Mouse (Mus musculus) heart, embryonic 12.5 days (tissue): Measurements from ENCODE around the gene Vat1l. TPM values are rescaled to one million over a fixed set of nuclear protein-coding genes. Genes with fewer than 3 reads are reported as not detected.

Experiments used
- ATAC-seq: fragments of 200-750 bp; cut with Nextera tagmentation; 2 replicates; pipeline ENCODE4 v1.8.0; 2017; ENCODE audit warnings: moderate TSS enrichment, moderate library complexity; ENCODE audit not compliant: insufficient number of reproducible peaks, low FRiP score
- H3K27ac ChIP-seq: fragments of 300-500 bp; sonication (generic); 2 replicates; pipeline ENCODE4 v1.5.1; 2016; ENCODE audit warnings: mild to moderate bottlenecking, moderate library complexity; ENCODE audit not compliant: poor library complexity, severe bottlenecking
- H3K27me3 ChIP-seq: fragments of 300-500 bp; sonication (generic); replicated peaks from 2 replicates; pipeline ENCODE4 v1.6.1; 2016; ENCODE audit warnings: mild to moderate bottlenecking, moderate library complexity
- H3K36me3 ChIP-seq: fragments of 300-500 bp; sonication (generic); 2 replicates; pipeline ENCODE4 v1.6.1; 2016; ENCODE audit warnings: mild to moderate bottlenecking, moderate library complexity
- H3K4me1 ChIP-seq: fragments of 300-500 bp; sonication (generic); replicated peaks from 2 replicates; pipeline ENCODE4 v1.6.1; 2016; ENCODE audit warnings: mild to moderate bottlenecking
- H3K4me2 ChIP-seq: fragments of 300-500 bp; sonication (generic); 2 replicates; pipeline ENCODE4 v1.6.1; 2016; ENCODE audit warnings: mild to moderate bottlenecking, moderate library complexity
- H3K4me3 ChIP-seq: fragments of 300-500 bp; sonication (generic); 2 replicates; pipeline ENCODE4 v1.5.1; 2016; ENCODE audit warnings: mild to moderate bottlenecking
- H3K9ac ChIP-seq: fragments of 300-500 bp; sonication (generic); 2 replicates; pipeline ENCODE4 v1.6.1; 2016; ENCODE audit warnings: mild to moderate bottlenecking, moderate library complexity
- H3K9me3 ChIP-seq: fragments of 300-500 bp; sonication (generic); replicated peaks from 2 replicates; pipeline ENCODE4 v1.6.1; 2016; ENCODE audit warnings: mild to moderate bottlenecking, moderate library complexity
- WGBS: fragments of 180-500 bp; shearing (Covaris S2); methylation state at CpG from one replicate; pipeline ENCODE4 v1.1.7; 2016; 5-methylcytosine and 5-hydroxymethylcytosine counted together
- polyA plus RNA-seq: library from polyadenylated mRNA; unstranded; fragments of >200 nt; fragmentation: Nextera tagmentation; extraction: Ambion mirVana; gene quantifications from 2 replicates; pipeline ENCODE4 v1.2.1, GENCODE M21; 2016

Gene Vat1l
- polyA plus RNA-seq, 1 experiment from 2014 or later: 0.66 TPM

DNA sequence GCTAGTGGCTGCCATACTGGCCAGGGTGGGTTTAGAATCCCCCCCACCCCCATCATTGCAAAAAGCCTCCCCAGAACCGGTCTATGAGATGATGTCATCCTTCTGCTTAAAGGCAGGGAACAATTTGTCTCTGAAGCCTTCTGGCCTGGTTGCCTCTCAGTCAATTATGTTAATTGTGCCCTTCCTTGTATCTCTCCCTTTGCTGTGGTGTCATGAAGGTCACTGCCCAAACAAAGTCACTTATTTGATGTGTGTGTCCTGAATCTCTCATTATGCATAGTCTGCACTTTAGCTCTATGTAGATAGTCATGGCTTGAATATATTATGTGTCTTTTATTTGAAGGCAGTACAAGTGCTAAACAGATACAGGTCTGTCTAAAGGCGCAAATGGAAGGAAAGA lies 92.8 kb downstream of the Vat1l start:
- ATAC-seq: no peak
- H3K4me3 ChIP-seq: no peak overlapping the region
- WGBS: 56% methylated on average over 2 of the region's 2 CpGs

DNA sequence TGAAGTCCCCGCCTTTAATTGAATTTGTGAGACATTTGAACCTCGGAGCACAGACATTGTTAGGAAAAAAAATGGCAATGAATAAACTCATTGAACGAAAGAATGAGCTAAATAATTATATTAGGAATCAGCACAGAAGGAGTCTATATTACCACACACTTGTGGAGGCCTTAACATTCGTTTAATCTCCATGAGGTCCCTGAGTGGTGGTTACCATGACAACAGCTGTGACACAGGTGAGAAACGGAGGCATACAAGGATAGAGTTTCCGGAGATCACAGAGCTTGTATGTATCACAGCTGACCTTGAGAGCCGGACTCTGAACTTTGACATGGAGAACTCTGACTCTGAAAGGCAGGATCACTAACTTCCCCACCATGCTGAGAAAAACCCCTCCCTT lies 94.7 kb downstream of the Vat1l start:
- H3K9ac ChIP-seq: no peak overlapping the region
- no peak overlapping the region for H3K27ac ChIP-seq
- no peak for ATAC-seq
- no peaks in the 10 kb centered on the region for H3K27me3 ChIP-seq
- WGBS: 78% methylated on average over 7 of the region's 7 CpGs
- H3K4me1 ChIP-seq: no peaks in the 10 kb centered on the region
- H3K4me2 ChIP-seq: no peak overlapping the region
- H3K9me3 ChIP-seq: no peaks in the 10 kb centered on the region
- H3K36me3 ChIP-seq: no peaks in the 10 kb centered on the region
- H3K4me3 ChIP-seq: no peak overlapping the region

More for the DNA sequence above, 92.8 kb downstream of the Vat1l start:
- Histone ChIP-seq H3K36me3 (no peaks in the 10 kb centered on the region), H3K4me1 (no peaks in the 10 kb centered on the region), H3K9ac (no peak overlapping the region), H3K4me2 (no peak overlapping the region), H3K9me3 (no peaks in the 10 kb centered on the region), H3K27me3 (no peaks in the 10 kb centered on the region), H3K27ac (no peak overlapping the region)

DNA sequence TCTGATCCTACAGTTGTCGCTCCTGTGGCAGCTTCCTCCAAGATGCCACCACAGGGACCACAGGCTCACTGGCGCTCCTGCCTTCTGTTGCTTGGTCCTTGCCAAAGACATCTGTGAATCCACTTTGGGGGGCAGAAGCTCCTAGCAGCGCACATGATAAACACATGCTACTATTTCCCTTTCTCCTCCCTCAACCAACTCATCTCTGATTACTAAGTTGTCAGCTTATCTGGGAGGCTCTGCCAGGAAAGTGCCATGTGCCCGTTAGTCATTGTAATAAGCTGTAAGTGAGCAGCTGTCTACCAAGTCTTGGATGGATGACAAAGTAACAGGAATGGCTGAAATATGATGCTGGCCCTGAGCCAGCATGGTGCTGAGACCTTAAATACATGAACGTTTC lies 100.9 kb downstream of the Vat1l start:
- no peak overlapping the region for H3K9ac ChIP-seq
- no peak overlapping the region for H3K4me2 ChIP-seq
- H3K27ac ChIP-seq: no peak overlapping the region
- no peaks in the 10 kb centered on the region for H3K9me3 ChIP-seq
- no peak for ATAC-seq
- H3K4me1 ChIP-seq: no peaks in the 10 kb centered on the region
- H3K36me3 ChIP-seq: no peaks in the 10 kb centered on the region
- 68% methylated on average over 5 of the region's 5 CpGs for WGBS
- no peaks in the 10 kb centered on the region for H3K27me3 ChIP-seq
- H3K4me3 ChIP-seq: no peak overlapping the region

- no peaks in the 10 kb centered on the region for H3K36me3 ChIP-seq
- H3K27me3 ChIP-seq: no peaks in the 10 kb centered on the region
- WGBS: 41% methylated on average over 5 of the region's 5 CpGs
- no peak overlapping the region for H3K4me2 ChIP-seq
- no peak for ATAC-seq
- H3K4me3 ChIP-seq: no peak overlapping the region
- no peaks in the 10 kb centered on the region for H3K4me1 ChIP-seq
- no peak overlapping the region for H3K27ac ChIP-seq
- no peak overlapping the region for H3K9ac ChIP-seq
- H3K9me3 ChIP-seq: 0 out of 2 replicates have a peak, but pooled peaks cover 3% of the 10 kb centered on the region
These were observed 109.4 kb downstream of the Vat1l start for GRCm38 (mm10) chr8:114314669-114315325.

DNA sequence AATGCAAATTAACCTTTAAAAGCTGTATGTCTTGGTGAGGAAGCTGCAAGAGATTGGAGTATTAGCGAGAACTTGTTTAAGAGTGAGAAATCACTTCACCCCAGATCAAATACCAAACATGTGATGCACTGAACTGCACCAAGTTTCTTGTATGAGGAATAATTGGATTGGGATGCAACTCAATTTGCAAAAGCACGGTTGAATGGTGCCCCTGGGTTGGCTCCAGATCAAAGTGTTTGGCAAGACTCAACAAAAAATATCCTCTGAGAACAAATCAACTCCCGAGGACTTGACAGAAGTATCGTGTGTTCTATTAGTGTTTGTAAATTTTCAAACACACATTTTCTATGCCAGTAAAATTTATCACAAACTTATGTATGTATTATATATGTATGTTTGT lies 112.7 kb downstream of the Vat1l start:
- ATAC-seq: no peak
- no peak overlapping the region for H3K4me2 ChIP-seq
- H3K4me3 ChIP-seq: no peak overlapping the region
- 82% methylated on average over 4 of the region's 4 CpGs for WGBS
- no peaks in the 10 kb centered on the region for H3K36me3 ChIP-seq
- H3K9me3 ChIP-seq: peaks cover 2% of the 10 kb centered on the region; the same call in 1 of the 2 replicates
- no peak overlapping the region for H3K9ac ChIP-seq
- H3K27ac ChIP-seq: no peak overlapping the region
- no peaks in the 10 kb centered on the region for H3K4me1 ChIP-seq
- H3K27me3 ChIP-seq: no peaks in the 10 kb centered on the region

- H3K9me3 ChIP-seq: peaks cover 10% of the 10 kb centered on the region
- H3K4me2 ChIP-seq: no peak overlapping the region
- no peak overlapping the region for H3K4me3 ChIP-seq
- no peaks in the 10 kb centered on the region for H3K27me3 ChIP-seq
- 82% methylated on average over 2 of the region's 2 CpGs for WGBS
- no peak overlapping the region for H3K27ac ChIP-seq
- H3K4me1 ChIP-seq: no peaks in the 10 kb centered on the region
- ATAC-seq: no peak
- H3K36me3 ChIP-seq: no peaks in the 10 kb centered on the region
- no peak overlapping the region for H3K9ac ChIP-seq
These were observed 116.7 kb downstream of the Vat1l start for GRCm38 (mm10) chr8:114322096-114322495.

GRCm38 (mm10) chr8:114331928-114332327 lies 126.5 kb downstream of the Vat1l start:
- Histone ChIP-seq H3K9me3 (no peaks in the 10 kb centered on the region), H3K36me3 (no peaks in the 10 kb centered on the region), H3K4me1 (no peaks in the 10 kb centered on the region), H3K27me3 (no peaks in the 10 kb centered on the region), H3K4me3 (no peak overlapping the region), H3K4me2 (no peak overlapping the region), H3K9ac (no peak overlapping the region), H3K27ac (no peak overlapping the region)
- ATAC-seq: no peak
- 56% methylated on average over 5 of the region's 5 CpGs for WGBS

DNA sequence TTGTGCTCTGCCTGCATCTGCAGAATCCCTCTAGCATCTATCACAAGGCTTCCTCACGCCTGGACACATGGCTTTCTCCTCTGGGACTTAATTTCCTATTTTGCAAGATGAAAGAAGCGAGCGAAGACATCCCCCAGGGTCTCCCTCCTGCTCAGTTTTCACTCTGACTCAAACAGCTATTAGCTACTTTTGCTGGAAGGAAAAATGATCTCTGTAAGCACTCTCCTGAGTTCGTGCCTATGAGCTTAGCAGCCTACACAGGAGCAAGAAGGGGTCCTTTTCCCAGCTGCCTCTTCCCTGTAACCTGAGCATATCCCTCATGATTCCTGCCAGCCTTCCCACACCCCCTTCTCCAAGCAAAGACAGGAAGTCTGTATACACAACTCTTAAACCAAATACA lies 127.5 kb downstream of the Vat1l start:
- H3K4me2 ChIP-seq: no peak overlapping the region
- no peak overlapping the region for H3K4me3 ChIP-seq
- no peaks in the 10 kb centered on the region for H3K36me3 ChIP-seq
- H3K27me3 ChIP-seq: no peaks in the 10 kb centered on the region
- 62% methylated on average over 4 of the region's 4 CpGs for WGBS
- no peaks in the 10 kb centered on the region for H3K4me1 ChIP-seq
- H3K9me3 ChIP-seq: no peaks in the 10 kb centered on the region
- H3K9ac ChIP-seq: no peak overlapping the region
- no peak overlapping the region for H3K27ac ChIP-seq
- ATAC-seq: no peak

DNA sequence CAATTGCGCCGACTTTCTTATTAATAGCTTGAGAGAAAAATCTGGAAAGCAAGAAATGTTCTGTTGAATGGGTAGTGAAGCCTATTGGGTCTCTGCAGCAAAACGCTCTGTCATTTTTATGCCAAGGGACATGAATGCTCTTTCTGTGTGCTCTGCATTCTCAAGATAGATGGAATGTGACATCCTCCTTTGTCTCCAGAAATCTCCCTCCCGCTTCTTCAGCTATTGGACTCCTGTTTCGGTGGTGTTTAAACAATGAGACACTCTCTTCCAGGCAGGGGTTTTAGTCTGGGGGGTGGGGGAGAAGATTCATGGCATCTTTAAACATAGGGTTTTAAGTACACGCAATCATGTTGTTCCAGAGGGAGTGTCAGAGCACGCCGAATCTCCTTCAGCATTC lies 130.3 kb downstream of the Vat1l start:
- Histone ChIP-seq H3K4me2 (no peak overlapping the region), H3K4me1 (no peaks in the 10 kb centered on the region; the same call in 1 of the 2 replicates), H3K4me3 (no peak overlapping the region), H3K9ac (no peak overlapping the region), H3K9me3 (no peaks in the 10 kb centered on the region), H3K36me3 (no peaks in the 10 kb centered on the region), H3K27ac (no peak overlapping the region), H3K27me3 (no peaks in the 10 kb centered on the region)
- no peak for ATAC-seq
- 74% methylated on average over 8 of the region's 8 CpGs for WGBS

- 61% methylated on average over 5 of the region's 5 CpGs for WGBS
- Histone ChIP-seq H3K36me3 (no peaks in the 10 kb centered on the region), H3K4me1 (no peaks in the 10 kb centered on the region; the same call in 1 of the 2 replicates), H3K4me3 (no peak overlapping the region), H3K4me2 (no peak overlapping the region), H3K9ac (no peak overlapping the region), H3K27ac (no peak overlapping the region), H3K9me3 (peaks cover 5% of the 10 kb centered on the region; the same call in 1 of the 2 replicates), H3K27me3 (no peaks in the 10 kb centered on the region)
- no peak for ATAC-seq
These were observed 136.9 kb downstream of the Vat1l start for GRCm38 (mm10) chr8:114342276-114342675.

- ATAC-seq: no peak
- Histone ChIP-seq H3K4me3 (no peak overlapping the region), H3K27me3 (no peaks in the 10 kb centered on the region), H3K9ac (no peak overlapping the region), H3K4me1 (no peaks in the 10 kb centered on the region; the same call in 1 of the 2 replicates), H3K36me3 (no peaks in the 10 kb centered on the region), H3K4me2 (no peak overlapping the region), H3K27ac (no peak overlapping the region), H3K9me3 (peaks cover 5% of the 10 kb centered on the region; the same call in 1 of the 2 replicates)
- 65% methylated on average over 5 of the region's 5 CpGs for WGBS
These were observed 139.4 kb downstream of the Vat1l start for GRCm38 (mm10) chr8:114344789-114345188.

DNA sequence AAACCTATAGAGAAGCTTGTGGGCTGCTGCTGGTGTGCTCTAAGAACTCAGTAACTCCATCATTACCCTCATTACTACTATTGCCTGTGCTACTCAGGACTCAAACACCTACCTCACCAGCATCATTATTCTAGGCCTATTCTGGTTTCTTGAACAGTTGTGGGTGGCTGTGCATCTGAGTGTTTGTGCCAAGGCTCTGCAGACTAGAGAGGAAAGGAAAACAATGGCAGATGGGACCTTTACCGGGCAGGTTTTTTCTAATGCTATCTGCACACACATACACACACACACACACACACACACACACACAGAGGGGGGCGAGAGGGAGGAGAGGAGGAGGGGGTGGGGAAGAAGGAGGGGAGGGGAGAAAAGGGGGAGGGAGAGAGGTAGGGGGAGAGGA lies 140.6 kb downstream of the Vat1l start:
- Histone ChIP-seq H3K9ac (no peak overlapping the region), H3K27ac (no peak overlapping the region), H3K4me3 (no peak overlapping the region), H3K9me3 (peaks cover 5% of the 10 kb centered on the region; the same call in 1 of the 2 replicates), H3K36me3 (no peaks in the 10 kb centered on the region), H3K27me3 (no peaks in the 10 kb centered on the region), H3K4me2 (no peak overlapping the region), H3K4me1 (no peaks in the 10 kb centered on the region)
- WGBS: 72% methylated on average over 2 of the region's 2 CpGs
- ATAC-seq: no peak
